Mouse (Mus musculus) G1E (cell line): ENCODE results near the gene Cxcl5.

ENCODE experiments used
- CTCF ChIP-seq: IDR thresholded peaks from 2 replicates; pipeline ENCODE4 v1.5.1; 2012; ENCODE audit warnings: low read depth, low read length, inconsistent platforms, mixed read lengths
- GATA1 ChIP-seq: IDR thresholded peaks from 2 replicates; pipeline ENCODE4 v1.6.1; 2012; ENCODE audit warnings: borderline replicate concordance, low read length, inconsistent platforms, mixed read lengths
- TAL1 ChIP-seq: conservative IDR thresholded peaks from 2 replicates; pipeline ENCODE4 v1.6.1; 2012; ENCODE audit warnings: low read depth, low read length, inconsistent platforms, mixed read lengths

- TF ChIP-seq CTCF (no peak), TAL1 (no peak), GATA1 (no peak)
These were observed 9.1 kb downstream of the Cxcl5 start, which contains the start of gene Ppbp for GRCm38 (mm10) chr5:90768218-90768617.
